Mouse (Mus musculus) adipocyte (in vitro differentiated cells): ENCODE measurements around the gene Zfp775.

ENCODE experiments used
- DNase-seq: peaks from one replicate; pipeline ENCODE4 v3.0.0-alpha.2; 2016; ENCODE audit warnings: low spot score

The Zfp775 gene

GRCm38 (mm10) chr6:48591221-48591845, 10.5 kb upstream of the Zfp775 start:
- DNase-seq: no peak

- no peak for DNase-seq
Observed at GRCm38 (mm10) chr6:48591871-48592270, 10.0 kb upstream of the Zfp775 start.

GRCm38 (mm10) chr6:48593158-48594042, 8.5 kb upstream of the Zfp775 start, which contains the start of the genes Repin1 and Gm44965:
Repin1 (plus strand) TSS chr6:48593883.
Gm44965 (plus strand) TSS chr6:48593941.
- DNase-seq: peak; percentile 90

GRCm38 (mm10) chr6:48594043-48594738, 7.7 kb upstream of the Zfp775 start:
- peak; percentile 61 for DNase-seq

- no peak for DNase-seq
Observed at GRCm38 (mm10) chr6:48595278-48595677, 6.6 kb upstream of the Zfp775 start.

- no peak for DNase-seq
Observed at GRCm38 (mm10) chr6:48596545-48597232, 5.2 kb upstream of the Zfp775 start.

GRCm38 (mm10) chr6:48597233-48597625, 4.6 kb upstream of the Zfp775 start:
- DNase-seq: no peak

GRCm38 (mm10) chr6:48600594-48600993, 1.3 kb upstream of the Zfp775 start:
- no peak for DNase-seq

GRCm38 (mm10) chr6:48602080-48602741, 348 bp downstream of the Zfp775 start:
- DNase-seq: no peak

GRCm38 (mm10) chr6:48608124-48608523, 6.3 kb downstream of the Zfp775 start:
- DNase-seq: no peak

GRCm38 (mm10) chr6:48609512-48609911, 7.6 kb downstream of the Zfp775 start:
- DNase-seq: no peak

- DNase-seq: no peak
Observed at GRCm38 (mm10) chr6:48610657-48611056, 8.8 kb downstream of the Zfp775 start.

GRCm38 (mm10) chr6:48613464-48613863, 11.6 kb downstream of the Zfp775 start:
- DNase-seq: no peak

GRCm38 (mm10) chr6:48614756-48615155, 12.9 kb downstream of the Zfp775 start:
- no peak for DNase-seq

- no peak for DNase-seq
Observed at GRCm38 (mm10) chr6:48620031-48620430, 18.2 kb downstream of the Zfp775 start.

GRCm38 (mm10) chr6:48622186-48622843, 20.5 kb downstream of the Zfp775 start:
- DNase-seq: peak; percentile 56

- no peak for DNase-seq
Observed at GRCm38 (mm10) chr6:48623460-48623859, 21.6 kb downstream of the Zfp775 start.

GRCm38 (mm10) chr6:48626464-48626863, 24.6 kb downstream of the Zfp775 start, which contains the start of gene AI854703:
AI854703 (plus strand) TSS chr6:48626764.
- DNase-seq: no peak

- DNase-seq: no peak
Observed at GRCm38 (mm10) chr6:48626984-48627383, 25.1 kb downstream of the Zfp775 start.

GRCm38 (mm10) chr6:48627511-48627924, 25.7 kb downstream of the Zfp775 start:
- DNase-seq: no peak

GRCm38 (mm10) chr6:48628377-48628776, 26.5 kb downstream of the Zfp775 start:
- DNase-seq: no peak
